Mouse (Mus musculus): Measurements from ENCODE around the gene Rab34. TPM values are rescaled to one million over a fixed set of nuclear protein-coding genes. Genes with fewer than 3 reads are reported as not detected.

Gene Rab34
- 4.5 TPM in 1 of 2 replicates, not detected in the other for polyA plus RNA-seq (2012; ENCODE audit: insufficient read depth, low replicate concordance)

- Histone ChIP-seq H3K4me3 (replicated peaks) (peak within 1 kb of the TSS; percentile 92), H3K4me1 (peaks cover 29% of the 10 kb centered on the region), H3K36me3 (replicated peaks; ENCODE audit: low read length) (no peaks in the 10 kb centered on the region), H3K27me3 (replicated peaks) (peaks cover 64% of the 10 kb centered on the region), H3K9me3 (peaks cover 9% of the 10 kb centered on the region)
- TF ChIP-seq FLI1 (IDR thresholded peaks at IDR 0.05; ENCODE audit: low read length) (no peak), GATA1 (IDR thresholded peaks at IDR 0.05; ENCODE audit: borderline replicate concordance, low read length) (no peak)
These were observed at the start of gene Rab34 for GRCm38 (mm10) chr11:78188331-78189233. Gene Rab34 (plus strand): TSS chr11:78188430.

- Histone ChIP-seq H3K4me1 (peaks cover 59% of the 10 kb centered on the region), H3K36me3 (replicated peaks; ENCODE audit: low read length) (peaks cover 63% of the 10 kb centered on the region), H3K27me3 (replicated peaks) (no peaks in the 10 kb centered on the region), H3K4me3 (replicated peaks) (no peak overlapping the region), H3K9me3 (no peaks in the 10 kb centered on the region)
- TF ChIP-seq GATA1 (IDR thresholded peaks at IDR 0.05; ENCODE audit: borderline replicate concordance, low read length), result no peak
- TF ChIP-seq FLI1 (IDR thresholded peaks at IDR 0.05; ENCODE audit: low read length), result no peak
These were observed 47.6 kb upstream of the Rab34 start for GRCm38 (mm10) chr11:78140665-78141064.

DNA sequence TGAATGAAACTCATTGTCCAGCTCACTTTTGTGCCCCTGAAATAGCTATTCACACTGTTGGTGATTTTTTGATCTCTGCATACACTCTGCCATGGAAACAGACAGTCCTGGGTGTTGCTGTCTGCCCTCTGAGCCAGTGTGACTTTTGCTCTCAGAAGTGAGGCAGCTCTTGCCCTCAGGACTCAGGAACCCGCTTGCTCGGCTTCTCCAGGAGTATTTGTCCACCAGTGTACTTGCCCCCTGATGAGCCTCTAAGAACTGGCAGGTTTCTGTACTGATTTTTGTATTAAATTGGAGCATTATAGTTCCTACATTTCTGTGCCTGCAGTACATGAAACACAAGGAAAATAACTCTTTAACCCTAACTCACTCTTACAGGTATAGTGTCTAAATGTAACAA is 44.7 kb upstream of the Rab34 start:
- Histone ChIP-seq H3K4me1 (peaks cover 54% of the 10 kb centered on the region), H3K27me3 (replicated peaks) (no peaks in the 10 kb centered on the region), H3K9me3 (no peaks in the 10 kb centered on the region), H3K4me3 (replicated peaks) (no peak overlapping the region), H3K36me3 (replicated peaks; ENCODE audit: low read length) (peaks cover 78% of the 10 kb centered on the region)
- no peak for TF ChIP-seq FLI1 (IDR thresholded peaks at IDR 0.05; ENCODE audit: low read length)
- no peak for TF ChIP-seq GATA1 (IDR thresholded peaks at IDR 0.05; ENCODE audit: borderline replicate concordance, low read length)

- no peaks in the 10 kb centered on the region for H3K9me3 ChIP-seq
- H3K4me1 ChIP-seq, result peaks cover 36% of the 10 kb centered on the region
- H3K27me3 ChIP-seq (replicated peaks), result no peaks in the 10 kb centered on the region
- H3K4me3 ChIP-seq (replicated peaks), result no peak overlapping the region
- peaks cover 94% of the 10 kb centered on the region for H3K36me3 ChIP-seq (replicated peaks; ENCODE audit: low read length)
- TF ChIP-seq FLI1 (IDR thresholded peaks at IDR 0.05; ENCODE audit: low read length) (no peak), GATA1 (IDR thresholded peaks at IDR 0.05; ENCODE audit: borderline replicate concordance, low read length) (no peak)
These were observed 42.1 kb upstream of the Rab34 start for GRCm38 (mm10) chr11:78146168-78146567.

DNA sequence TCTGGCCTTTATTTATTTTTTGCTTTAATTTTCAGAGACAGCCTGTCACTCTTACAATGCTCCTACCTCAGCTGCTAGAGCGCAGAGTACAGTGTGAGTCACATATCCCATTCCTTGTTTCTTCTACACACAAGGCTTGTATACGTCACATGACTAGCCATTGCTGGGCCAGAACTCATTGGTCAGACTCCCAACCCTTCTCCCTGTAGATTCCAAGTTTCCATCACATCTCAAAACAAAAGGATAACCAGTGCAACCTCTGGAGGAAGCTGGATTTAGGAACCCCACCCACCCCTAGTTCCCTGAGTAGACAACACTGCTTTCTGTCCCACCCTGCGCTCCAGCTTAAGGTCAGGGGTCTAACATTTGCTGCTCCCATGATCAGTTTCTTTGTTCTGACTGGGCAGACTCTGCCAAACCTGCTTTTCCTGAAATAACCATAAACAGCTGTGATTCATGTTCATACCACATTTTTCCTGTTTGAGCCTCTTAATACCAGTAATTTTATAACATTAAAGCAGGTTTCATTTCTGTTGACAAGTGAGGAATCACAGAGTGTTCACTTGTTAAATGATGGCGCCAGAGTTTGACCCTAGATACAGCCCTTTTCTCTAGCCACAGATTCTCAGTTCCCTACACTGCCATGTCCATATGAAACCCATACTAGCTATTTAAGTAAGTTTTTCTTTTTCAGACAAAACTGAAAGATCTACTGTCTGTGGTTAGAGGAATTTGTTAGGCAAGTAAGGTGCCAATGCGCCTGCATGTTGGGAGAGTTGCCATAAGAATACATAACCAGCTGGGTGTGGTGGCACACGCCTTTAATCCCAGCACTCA is 41.3 kb upstream of the Rab34 start:
- TF ChIP-seq FLI1 (IDR thresholded peaks at IDR 0.05; ENCODE audit: low read length), result no peak
- no peak for TF ChIP-seq GATA1 (IDR thresholded peaks at IDR 0.05; ENCODE audit: borderline replicate concordance, low read length)
- no peak overlapping the region for H3K4me3 ChIP-seq (replicated peaks)
- no peaks in the 10 kb centered on the region for H3K9me3 ChIP-seq
- H3K36me3 ChIP-seq (replicated peaks; ENCODE audit: low read length), result peaks cover 92% of the 10 kb centered on the region
- no peaks in the 10 kb centered on the region for H3K27me3 ChIP-seq (replicated peaks)
- peaks cover 28% of the 10 kb centered on the region for H3K4me1 ChIP-seq

DNA sequence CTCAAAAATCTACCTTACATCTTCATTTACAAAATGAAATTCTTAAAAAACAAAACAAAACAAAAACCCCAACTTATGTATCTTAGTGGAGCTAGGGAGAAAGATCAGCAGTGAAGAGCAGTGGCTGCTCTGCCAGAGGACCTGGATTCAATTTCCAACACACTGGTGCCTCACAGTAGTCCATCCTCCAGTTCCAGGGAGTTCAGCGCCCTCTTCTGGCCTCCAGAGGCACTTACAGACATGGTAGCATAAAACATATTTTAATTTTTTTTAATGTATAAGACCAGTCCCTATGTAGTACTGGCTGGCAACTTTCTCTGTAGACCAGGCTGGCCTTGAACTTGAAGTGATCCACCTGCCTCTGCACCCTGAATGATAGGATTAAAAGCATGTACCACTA is 37.1 kb upstream of the Rab34 start:
- Histone ChIP-seq H3K27me3 (replicated peaks) (no peaks in the 10 kb centered on the region), H3K9me3 (no peaks in the 10 kb centered on the region), H3K4me3 (replicated peaks) (no peak overlapping the region), H3K36me3 (replicated peaks; ENCODE audit: low read length) (peaks cover 94% of the 10 kb centered on the region), H3K4me1 (peaks cover 46% of the 10 kb centered on the region)
- no peak for TF ChIP-seq GATA1 (IDR thresholded peaks at IDR 0.05; ENCODE audit: borderline replicate concordance, low read length)

GRCm38 (mm10) chr11:78152299-78153231 is 35.7 kb upstream of the Rab34 start:
- peaks cover 93% of the 10 kb centered on the region for H3K36me3 ChIP-seq (replicated peaks; ENCODE audit: low read length)

GRCm38 (mm10) chr11:78153778-78154177 is 34.5 kb upstream of the Rab34 start:
- no peaks in the 10 kb centered on the region for H3K9me3 ChIP-seq
- H3K4me3 ChIP-seq (replicated peaks), result no peak overlapping the region
- TF ChIP-seq GATA1 (IDR thresholded peaks at IDR 0.05; ENCODE audit: borderline replicate concordance, low read length), result no peak
- no peak for TF ChIP-seq FLI1 (IDR thresholded peaks at IDR 0.05; ENCODE audit: low read length)
- H3K4me1 ChIP-seq, result peaks cover 34% of the 10 kb centered on the region
- no peaks in the 10 kb centered on the region for H3K27me3 ChIP-seq (replicated peaks)
- peaks cover 93% of the 10 kb centered on the region for H3K36me3 ChIP-seq (replicated peaks; ENCODE audit: low read length)

More at GRCm38 (mm10) chr11:78152299-78153231, 35.7 kb upstream of the Rab34 start:
- peaks cover 39% of the 10 kb centered on the region for H3K4me1 ChIP-seq
- H3K9me3 ChIP-seq, result no peaks in the 10 kb centered on the region
- H3K4me3 ChIP-seq (replicated peaks), result no peak overlapping the region
- TF ChIP-seq FLI1 (IDR thresholded peaks at IDR 0.05; ENCODE audit: low read length), result no peak
- no peak for TF ChIP-seq GATA1 (IDR thresholded peaks at IDR 0.05; ENCODE audit: borderline replicate concordance, low read length)
- no peaks in the 10 kb centered on the region for H3K27me3 ChIP-seq (replicated peaks)

DNA sequence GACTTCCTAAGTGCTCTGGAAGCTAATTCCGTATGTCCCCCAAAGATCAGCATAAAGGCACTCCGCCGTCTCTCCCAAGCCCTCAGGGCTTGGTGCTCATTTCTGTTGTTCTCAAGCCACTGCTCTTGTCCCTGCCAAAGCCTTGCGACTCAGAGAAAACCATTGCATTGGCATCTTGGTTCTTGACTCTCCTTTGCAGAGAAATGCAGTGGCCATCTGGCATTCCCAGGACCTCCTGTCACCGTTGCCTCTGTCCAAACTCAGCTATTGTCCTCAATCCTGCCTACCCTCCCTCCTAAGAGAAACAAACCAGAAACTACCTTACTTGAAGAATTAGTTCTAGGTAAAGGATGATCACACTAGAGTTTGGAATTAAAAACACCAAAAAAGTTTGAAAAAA is 32.6 kb upstream of the Rab34 start:
- H3K4me1 ChIP-seq, result peaks cover 45% of the 10 kb centered on the region
- peaks cover 90% of the 10 kb centered on the region for H3K36me3 ChIP-seq (replicated peaks; ENCODE audit: low read length)
- no peaks in the 10 kb centered on the region for H3K9me3 ChIP-seq
- no peak for TF ChIP-seq GATA1 (IDR thresholded peaks at IDR 0.05; ENCODE audit: borderline replicate concordance, low read length)
- TF ChIP-seq FLI1 (IDR thresholded peaks at IDR 0.05; ENCODE audit: low read length), result no peak
- peaks cover 2% of the 10 kb centered on the region for H3K27me3 ChIP-seq (replicated peaks)
- no peak overlapping the region for H3K4me3 ChIP-seq (replicated peaks)

Data from megakaryocyte, embryonic 14.5 days (primary cell).